Mouse (Mus musculus) heart, postnatal 0 days (tissue): ENCODE results near the gene Tent4a. TPM values are rescaled to one million over a fixed set of nuclear protein-coding genes. Genes with fewer than 3 reads are reported as not detected.
A peak's percentile ranks its signal among the peaks of the same experiment; 100 is the strongest.

Experiments used
- ATAC-seq: fragments of 200-750 bp; cut with Nextera tagmentation; 2 replicates; pipeline ENCODE4 v1.8.0; 2017; ENCODE audit warnings: low read depth, moderate number of reproducible peaks, moderate library complexity; ENCODE audit not compliant: insufficient read depth
- DNase-seq: peaks from one replicate; pipeline ENCODE4 v3.0.0-alpha.2; 2016; ENCODE audit warnings: low spot score
- H3K27ac ChIP-seq: fragments of 300-500 bp; sonication (generic); 2 replicates; pipeline ENCODE4 v1.5.1; 2014; ENCODE audit warnings: low read depth, mild to moderate bottlenecking
- H3K27me3 ChIP-seq: fragments of 300-500 bp; sonication (generic); 2 replicates; pipeline ENCODE4 v1.6.1; 2014; ENCODE audit warnings: low read length, mixed read lengths; ENCODE audit not compliant: control insufficient read depth, insufficient read depth
- H3K36me3 ChIP-seq: fragments of 300-500 bp; sonication (generic); replicated peaks from 2 replicates; pipeline ENCODE4 v1.6.1; 2014; ENCODE audit warnings: low read length, mixed read lengths; ENCODE audit not compliant: control insufficient read depth, insufficient read depth
- H3K4me1 ChIP-seq: fragments of 300-500 bp; sonication (generic); 2 replicates; pipeline ENCODE4 v1.6.1; 2014; ENCODE audit warnings: antibody characterized with exemption; ENCODE audit not compliant: control insufficient read depth, insufficient read depth
- H3K4me2 ChIP-seq: fragments of 300-500 bp; sonication (generic); 2 replicates; pipeline ENCODE4 v1.6.1; 2014; ENCODE audit warnings: low read depth, mild to moderate bottlenecking, low read length, moderate library complexity
- H3K4me3 ChIP-seq: fragments of 300-500 bp; sonication (generic); 2 replicates; pipeline ENCODE4 v1.5.1; 2014; ENCODE audit warnings: low read depth, low read length
- H3K9ac ChIP-seq: fragments of 300-500 bp; sonication (generic); replicated peaks from 2 replicates; pipeline ENCODE4 v1.6.1; 2014; ENCODE audit warnings: low read depth, low read length, mixed read lengths
- H3K9me3 ChIP-seq: fragments of 300-500 bp; sonication (generic); replicated peaks from 2 replicates; pipeline ENCODE4 v1.6.1; 2016; ENCODE audit warnings: low read length; ENCODE audit not compliant: control insufficient read depth
- CTCF ChIP-seq: IDR thresholded peaks from 2 replicates; pipeline ENCODE4 v1.5.1; 2016; ENCODE audit warnings: antibody characterized with exemption, control low read depth, low read depth
- EP300 ChIP-seq: IDR thresholded peaks from 2 replicates; pipeline ENCODE4 v1.6.1; 2016; ENCODE audit warnings: antibody characterized with exemption, low read depth
- WGBS: fragments of 180-500 bp; shearing (Covaris S2); extraction: QIAGEN DNeasy Blood & Tissue Kit; methylation state at CpG from one replicate; pipeline ENCODE4 v1.1.7; 2014; 5-methylcytosine and 5-hydroxymethylcytosine counted together
- polyA plus RNA-seq: library from polyadenylated mRNA; unstranded; fragments of >200 nt; fragmentation: Nextera tagmentation; extraction: Ambion mirVana; gene quantifications from 2 replicates; pipeline ENCODE4 v1.2.1, GENCODE M21; 2015
- total RNA-seq: library from RNA; depleted of rRNA; stranded (reverse); fragments of >200 nt; gene quantifications from 2 replicates; pipeline ENCODE4 v1.2.3, GENCODE M21; 2014; ENCODE audit warnings: low replicate concordance

The Tent4a gene
- total and polyA plus RNA-seq, 2 experiments from 2014 or later = 1.9 to 6.5 TPM

- Histone ChIP-seq H3K27ac (no peak overlapping the region), H3K9me3 (no peaks in the 10 kb centered on the region), H3K9ac (no peak overlapping the region), H3K4me3 (no peak overlapping the region), H3K4me2 (0 out of 2 replicates have a peak overlapping the region, but pooled peaks have one; percentile 11), H3K27me3 (no peaks in the 10 kb centered on the region), H3K4me1 (peaks cover 40% of the 10 kb centered on the region), H3K36me3 (no peaks in the 10 kb centered on the region)
- no peak for ATAC-seq
- 74% methylated on average over 4 of the region's 4 CpGs for WGBS
- DNase-seq = no peak
- TF ChIP-seq EP300 (no peak), CTCF (no peak)
These were observed 8.6 kb downstream of the Tent4a start for GRCm38 (mm10) chr13:69525867-69526266.

GRCm38 (mm10) chr13:69524158-69524530 lies 10.3 kb downstream of the Tent4a start:
- TF ChIP-seq EP300 (no peak), CTCF (no peak)
- Histone ChIP-seq H3K27me3 (no peaks in the 10 kb centered on the region), H3K9ac (no peak overlapping the region), H3K36me3 (no peaks in the 10 kb centered on the region), H3K4me3 (no peak overlapping the region), H3K27ac (no peak overlapping the region), H3K4me2 (no peak overlapping the region), H3K9me3 (no peaks in the 10 kb centered on the region), H3K4me1 (peaks cover 40% of the 10 kb centered on the region)
- no peak for DNase-seq
- 60% methylated on average over 2 of the region's 2 CpGs for WGBS
- no peak for ATAC-seq

GRCm38 (mm10) chr13:69523444-69524157 lies 10.8 kb downstream of the Tent4a start:
- TF ChIP-seq EP300 = no peak
- TF ChIP-seq CTCF = no peak
- Histone ChIP-seq H3K4me1 (peaks cover 37% of the 10 kb centered on the region), H3K9me3 (no peaks in the 10 kb centered on the region), H3K4me3 (no peak overlapping the region), H3K9ac (no peak overlapping the region), H3K27ac (no peak overlapping the region), H3K4me2 (no peak overlapping the region), H3K36me3 (no peaks in the 10 kb centered on the region), H3K27me3 (no peaks in the 10 kb centered on the region)
- ATAC-seq = no peak
- no peak for DNase-seq
- 64% methylated on average over 14 of the region's 14 CpGs for WGBS

- Histone ChIP-seq H3K4me2 (no peak overlapping the region), H3K9ac (no peak overlapping the region), H3K9me3 (no peaks in the 10 kb centered on the region), H3K4me3 (no peak overlapping the region), H3K4me1 (peaks cover 37% of the 10 kb centered on the region), H3K27me3 (no peaks in the 10 kb centered on the region), H3K27ac (no peak overlapping the region), H3K36me3 (no peaks in the 10 kb centered on the region)
- no peak for ATAC-seq
- TF ChIP-seq EP300 (no peak), CTCF (no peak)
- WGBS = 83% methylated on average over 1 of the region's 1 CpGs
- DNase-seq = no peak
These were observed 12.1 kb downstream of the Tent4a start for GRCm38 (mm10) chr13:69522161-69522791.

- no peak overlapping the region for H3K27ac ChIP-seq
- no peaks in the 10 kb centered on the region for H3K27me3 ChIP-seq
- H3K4me2 ChIP-seq = no peak overlapping the region
- no peak overlapping the region for H3K4me3 ChIP-seq
- 81% methylated on average over 6 of the region's 6 CpGs for WGBS
- H3K4me1 ChIP-seq = peaks cover 14% of the 10 kb centered on the region
- ATAC-seq (no peak), DNase-seq (no peak)
- H3K36me3 ChIP-seq = no peaks in the 10 kb centered on the region; the same call in none of the 2 replicates
- no peak overlapping the region for H3K9ac ChIP-seq
- TF ChIP-seq EP300 = no peak
- no peak for TF ChIP-seq CTCF
- no peaks in the 10 kb centered on the region for H3K9me3 ChIP-seq
These were observed 15.3 kb downstream of the Tent4a start for GRCm38 (mm10) chr13:69519137-69519536.
